Mouse (Mus musculus) cerebellum, postnatal 4 days (tissue): ENCODE data around the gene Slc41a2.
A peak's percentile ranks its signal among the peaks of the same experiment; 100 is the strongest.
"Not testable (repeated sequence)": the region's sequence is repeated elsewhere in the genome, so short reads cannot be mapped to it uniquely, and the experiment has no call there.

Source experiments
- DNase-seq, 2 experiments: peaks; one replicate each; pipeline ENCODE4 v3.0.0; 2022; ENCODE audit warnings: low spot score in 2 of 2, mixed read lengths in 1 of 2

Slc41a2 gene

DNA sequence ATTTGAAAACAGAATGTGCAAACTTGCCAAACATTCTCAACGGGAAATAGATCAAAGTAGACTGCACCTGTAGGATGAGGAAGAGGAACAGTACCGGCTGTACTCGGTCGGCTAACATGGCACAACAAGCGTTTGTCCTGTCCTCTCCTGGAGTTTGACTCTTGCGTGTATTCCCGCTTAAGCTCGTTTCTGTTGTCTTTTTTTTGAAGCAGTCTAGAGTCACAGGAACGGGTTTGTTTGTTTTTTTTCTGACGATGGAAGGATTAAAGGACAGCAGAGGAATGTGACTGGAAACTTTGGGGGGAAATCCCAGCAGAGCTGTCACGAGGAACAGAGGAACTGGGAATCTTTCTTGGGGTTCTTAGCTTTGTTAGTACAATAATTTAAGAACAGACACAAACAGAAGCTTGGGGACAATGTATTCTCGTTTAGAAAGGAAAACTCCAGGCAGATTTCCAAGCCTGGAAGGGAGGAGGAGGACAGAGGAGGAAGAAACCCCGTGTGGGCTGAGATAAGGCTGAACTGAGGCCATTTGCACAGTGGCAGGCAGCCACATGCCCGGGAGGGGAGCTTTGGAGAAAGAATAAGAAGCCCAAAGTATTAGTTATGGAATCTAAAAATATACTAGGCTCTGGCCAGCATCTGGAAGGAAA is 16.1 kb upstream of the Slc41a2 start:
- DNase-seq: no peak

DNA sequence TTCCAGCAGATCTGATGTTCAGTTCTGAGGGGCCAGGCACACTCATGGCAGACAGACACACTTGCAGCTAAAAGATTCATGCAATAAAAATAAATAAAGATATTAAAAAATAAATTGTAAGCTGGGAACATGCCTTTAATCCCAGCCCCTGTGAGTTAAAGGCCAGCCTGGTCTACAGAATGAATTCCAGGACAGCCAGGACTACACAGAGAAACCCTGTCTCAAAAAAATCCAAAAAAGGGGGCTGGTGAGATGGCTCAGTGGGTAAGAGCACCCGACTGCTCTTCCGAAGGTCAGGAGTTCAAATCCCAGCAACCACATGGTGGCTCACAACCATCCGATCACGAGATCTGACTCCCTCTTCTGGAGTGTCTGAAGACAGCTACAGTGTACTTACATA is 14.1 kb upstream of the Slc41a2 start:
- DNase-seq: not testable (repeated sequence)

DNA sequence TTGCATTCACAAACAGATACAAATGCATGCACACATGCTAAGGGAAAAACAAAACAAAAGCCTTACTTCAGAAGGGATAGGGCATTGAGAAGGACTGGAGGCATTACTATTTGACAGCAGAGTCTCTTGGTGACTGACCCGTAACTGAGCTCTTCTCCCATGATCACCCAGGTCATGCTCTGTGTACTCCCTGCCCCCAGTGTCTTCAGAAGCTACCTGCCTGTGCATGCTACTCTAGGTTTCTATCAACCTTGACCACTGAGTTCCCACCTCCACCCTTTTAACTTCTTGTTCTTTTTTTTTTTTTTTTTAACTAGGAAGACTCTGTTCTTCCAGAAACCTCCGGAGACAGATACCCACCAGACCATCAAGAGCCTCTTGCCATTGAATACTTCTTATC is 13.0 kb upstream of the Slc41a2 start:
- DNase-seq: no peak

DNA sequence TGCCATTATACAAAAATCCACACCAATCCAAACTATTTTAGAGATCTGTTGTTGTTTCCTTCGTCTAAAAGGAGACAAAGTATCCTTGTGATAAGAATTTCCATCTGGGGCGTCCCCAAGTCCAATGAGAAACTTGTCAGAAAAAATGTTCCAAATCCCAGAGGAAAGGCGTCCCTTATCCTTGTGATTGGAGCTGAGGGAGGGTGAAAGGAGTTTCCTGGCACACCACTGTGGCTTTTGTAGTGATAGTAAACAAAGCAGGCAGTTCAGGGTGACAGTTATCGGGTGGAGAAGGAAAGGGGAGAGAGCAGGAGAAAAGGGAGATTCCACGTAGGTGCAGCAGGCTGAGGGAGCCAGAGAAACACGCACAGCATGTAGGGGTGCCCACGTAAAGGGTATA is 9.8 kb upstream of the Slc41a2 start:
- peak in 1 of 2 experiments; percentile 4 for DNase-seq

DNA sequence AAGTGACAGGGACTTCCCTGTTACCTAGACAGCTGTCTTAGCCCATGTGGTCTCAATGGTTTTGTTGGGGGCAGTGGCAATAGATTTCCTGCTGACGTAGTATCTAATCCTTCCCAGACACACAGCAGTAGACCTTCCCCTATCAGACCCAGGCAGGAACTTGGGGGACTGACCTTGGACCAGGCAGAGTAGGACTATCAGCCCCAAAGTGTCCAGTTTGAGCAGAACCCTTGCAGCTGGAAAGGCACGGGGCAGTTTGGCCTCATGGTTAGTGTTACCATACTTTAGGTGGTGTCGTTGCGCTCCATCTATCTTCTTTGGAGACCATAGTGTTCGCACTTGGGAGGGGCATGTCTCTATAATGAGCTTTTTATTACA is 8.7 kb upstream of the Slc41a2 start:
- DNase-seq: no peak

DNA sequence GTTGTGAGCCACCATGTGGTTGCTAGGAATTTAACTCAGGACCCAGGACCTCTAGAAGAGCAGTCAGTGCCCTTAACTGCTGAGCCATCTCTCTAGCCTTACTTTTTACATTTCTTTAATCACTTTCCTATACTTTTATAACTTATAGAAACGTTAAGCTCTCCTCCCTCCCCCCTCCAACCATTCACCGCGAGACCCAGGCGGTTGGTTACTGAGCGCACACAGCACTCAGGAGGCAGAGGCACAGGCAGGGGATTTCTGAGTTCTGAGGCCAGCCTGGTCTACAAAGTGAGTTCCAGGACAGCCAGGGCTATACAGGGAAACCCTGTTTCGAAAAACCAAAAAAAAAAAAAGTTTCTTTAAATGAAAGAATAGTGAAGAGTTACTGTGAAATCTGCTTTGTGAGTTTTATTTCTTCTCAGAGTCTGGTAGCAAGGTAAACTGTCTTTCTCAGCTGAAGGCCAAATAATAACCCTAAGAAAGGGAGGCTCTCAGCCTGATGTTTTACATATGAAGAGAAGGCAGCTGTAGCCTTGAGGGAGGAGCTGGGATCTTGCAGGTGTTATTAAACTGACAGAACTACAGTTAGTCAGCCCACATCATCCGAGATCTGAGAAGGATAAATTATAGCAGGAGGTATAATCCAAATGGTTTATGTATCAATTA is 8.1 kb upstream of the Slc41a2 start:
- DNase-seq: no peak

DNA sequence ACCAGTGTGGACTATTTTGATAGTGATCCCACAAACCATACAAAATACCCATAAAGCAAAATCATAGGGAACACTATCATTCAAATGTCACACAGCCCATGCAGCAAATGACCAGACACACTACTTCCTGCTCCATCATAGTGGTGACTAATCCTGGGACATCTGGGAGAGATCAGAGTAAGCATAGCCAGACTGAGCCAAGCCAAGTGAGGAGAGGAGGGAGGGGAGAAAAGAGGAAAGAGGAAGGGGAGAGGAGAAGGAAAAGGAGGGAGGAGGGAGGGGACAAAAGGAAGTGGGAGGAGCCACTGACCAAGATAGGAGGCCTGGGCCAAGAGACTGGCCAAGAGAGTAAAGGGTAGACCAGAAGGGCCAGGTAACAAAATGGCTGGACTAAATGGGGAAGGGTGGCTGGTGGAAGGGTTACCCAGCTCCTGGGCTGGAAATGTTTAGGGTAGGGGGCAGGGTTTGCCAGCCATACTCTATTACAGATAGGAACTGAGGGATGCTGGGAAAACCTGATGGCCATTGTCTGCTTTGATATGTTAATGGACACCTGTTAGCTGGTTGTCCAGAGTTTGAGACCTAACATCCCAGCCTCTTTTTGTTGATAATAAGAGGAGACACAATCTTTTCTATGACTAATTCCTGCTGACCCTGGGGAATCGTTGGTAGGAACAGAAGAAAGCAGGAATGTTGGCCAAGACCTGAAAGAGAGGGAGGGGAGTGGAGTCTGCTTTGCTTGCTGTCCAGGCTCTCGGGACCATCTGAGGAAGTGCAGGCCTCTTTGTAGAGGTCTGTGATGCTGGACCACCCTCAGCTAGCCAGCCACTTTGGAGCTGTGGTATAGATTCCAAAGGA is 6.4 kb upstream of the Slc41a2 start:
- no peak for DNase-seq

DNA sequence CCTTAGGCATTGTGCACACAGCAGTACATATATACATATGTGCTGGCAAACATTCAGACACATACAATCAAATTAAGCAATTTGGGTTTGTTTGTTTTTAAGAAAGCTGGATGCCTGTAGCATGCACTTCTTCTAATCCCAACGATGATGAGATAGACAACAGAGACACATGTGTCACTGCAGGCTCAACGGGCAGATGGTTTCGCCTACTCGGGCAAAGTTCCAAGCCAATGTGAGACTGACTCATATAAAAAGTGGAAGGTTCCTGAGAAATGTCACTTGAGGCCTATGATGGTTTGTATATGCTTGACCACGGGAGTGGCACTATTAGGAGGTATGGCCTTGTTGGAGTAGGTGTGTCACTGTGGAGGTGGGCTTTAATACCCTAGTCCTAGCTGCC is 5.5 kb upstream of the Slc41a2 start:
- DNase-seq: no peak

DNA sequence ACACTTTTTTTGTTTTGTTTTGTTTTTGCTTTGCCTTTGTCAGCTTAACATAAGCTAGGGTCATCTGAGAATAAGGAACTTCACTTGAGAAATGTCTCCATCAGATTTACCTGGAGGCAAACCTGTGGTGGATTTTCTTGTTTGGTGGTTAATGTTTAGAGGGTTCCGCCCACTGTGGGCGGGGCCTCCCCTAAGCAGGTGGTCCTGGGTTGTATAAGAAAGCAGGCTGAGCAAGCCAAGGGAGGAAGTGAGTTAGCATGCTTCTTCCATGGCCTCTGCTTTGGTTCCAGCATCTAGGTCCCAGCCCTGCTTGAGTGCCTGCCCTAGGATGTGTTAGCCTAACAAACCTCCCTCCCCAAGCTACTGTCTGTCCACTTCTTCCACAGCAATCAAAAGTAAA is 3.5 kb upstream of the Slc41a2 start:
- no peak for DNase-seq

DNA sequence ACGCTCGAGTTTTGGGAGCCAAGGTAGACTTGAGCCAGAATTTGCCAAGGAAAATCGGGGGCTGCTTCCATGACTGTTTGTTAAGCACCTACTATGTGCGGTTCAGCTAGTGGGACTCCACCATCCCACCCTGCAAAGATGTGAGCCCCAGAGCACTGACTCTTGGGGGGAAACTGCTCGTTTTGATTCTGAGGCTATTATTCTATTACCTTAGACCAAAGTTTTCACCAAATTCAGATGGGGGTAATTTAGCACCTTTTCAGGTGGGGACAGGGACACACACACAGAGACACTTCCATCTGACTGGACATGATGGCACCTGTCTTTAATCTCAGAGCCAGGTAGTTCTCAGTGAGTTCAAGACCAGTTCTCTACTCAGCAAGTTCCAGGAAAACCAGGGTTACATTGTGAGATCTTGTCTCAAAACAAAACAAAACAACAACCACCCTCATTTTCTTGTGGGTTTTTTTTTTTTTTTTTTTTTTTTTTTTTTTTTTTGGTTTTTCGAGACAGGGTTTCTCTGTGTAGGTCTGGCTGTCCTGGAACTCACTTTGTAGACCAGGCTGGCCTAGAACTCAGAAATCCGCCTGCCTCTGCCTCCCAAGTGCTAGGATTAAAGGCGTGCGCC is 403 bp upstream of the Slc41a2 start:
- no peak for DNase-seq

DNA sequence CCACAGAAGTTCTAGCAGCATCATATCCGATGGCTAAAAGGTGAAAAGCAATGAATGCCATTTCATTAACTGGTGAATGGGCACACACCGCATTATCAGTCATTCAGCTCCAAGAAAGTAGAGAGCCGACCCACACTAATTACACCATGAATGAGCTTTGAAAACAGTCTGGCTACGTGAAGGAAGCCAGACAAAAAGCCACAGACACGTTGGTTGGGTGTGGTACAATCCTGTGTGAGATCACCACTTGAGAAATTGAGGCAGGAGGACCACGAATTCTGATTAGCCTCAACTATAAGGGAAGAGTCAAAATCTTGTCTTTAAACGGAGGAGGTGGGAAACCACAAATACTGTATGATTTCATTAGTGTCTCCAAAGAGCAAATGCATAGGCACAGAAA is 1.3 kb downstream of the Slc41a2 start:
- no peak for DNase-seq

DNA sequence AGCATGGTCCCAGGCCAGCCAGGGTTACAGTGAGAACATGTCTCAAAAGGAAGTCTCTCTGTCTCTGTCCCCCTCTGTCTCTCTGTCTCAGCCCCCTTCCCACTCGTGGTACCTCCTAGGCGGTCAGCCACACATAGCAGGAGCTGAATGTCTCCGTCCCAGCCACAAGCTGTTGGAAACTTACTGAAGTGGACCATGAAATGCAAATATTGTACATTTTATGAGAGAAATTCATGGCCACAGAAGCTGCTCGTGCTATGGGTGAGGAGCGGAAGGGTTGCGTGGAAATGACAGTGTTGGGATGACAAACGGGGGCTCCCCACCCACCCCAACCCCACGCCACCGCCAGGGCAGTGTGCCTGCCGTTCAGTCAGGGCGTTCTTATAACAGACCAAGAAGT is 5.1 kb downstream of the Slc41a2 start:
- DNase-seq: no peak

DNA sequence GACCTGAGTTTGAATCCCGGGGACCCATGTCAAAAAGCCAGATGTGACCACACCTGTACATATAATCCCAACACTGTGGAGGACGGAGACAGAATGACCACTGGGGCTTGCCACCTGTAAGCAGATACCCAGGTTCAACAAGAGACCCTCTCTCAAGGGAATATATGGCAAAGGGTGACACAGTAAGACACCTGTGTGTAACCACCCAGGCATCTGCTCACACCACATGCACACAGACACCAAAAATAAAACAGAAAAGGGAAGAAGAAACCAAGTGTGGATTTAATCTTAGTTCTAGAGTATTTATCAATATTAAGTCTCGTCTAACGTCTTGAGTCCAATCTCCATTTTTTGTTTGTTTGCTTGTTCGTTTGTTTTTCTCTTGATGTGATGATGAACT is 5.9 kb downstream of the Slc41a2 start:
- no peak for DNase-seq

DNA sequence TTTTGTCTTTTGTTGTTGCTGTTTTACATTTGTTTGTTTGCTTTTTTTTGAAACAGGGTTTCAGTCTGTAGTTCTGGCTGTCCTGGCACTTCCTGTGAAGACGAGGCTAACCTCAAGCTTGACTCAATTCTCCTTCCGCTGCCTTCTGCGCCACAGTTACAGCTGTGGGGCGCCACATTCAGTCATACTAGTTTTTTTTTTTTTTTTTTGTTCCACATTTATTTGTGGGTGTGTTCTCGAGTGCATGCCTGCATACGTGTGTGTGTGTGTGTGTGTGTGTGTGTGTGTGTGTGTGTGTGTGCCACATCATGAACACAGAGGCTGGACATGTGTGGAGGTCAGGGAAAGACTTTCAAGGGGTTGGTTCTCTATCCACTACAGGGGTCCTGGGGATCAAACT is 7.3 kb downstream of the Slc41a2 start:
- DNase-seq: no peak

DNA sequence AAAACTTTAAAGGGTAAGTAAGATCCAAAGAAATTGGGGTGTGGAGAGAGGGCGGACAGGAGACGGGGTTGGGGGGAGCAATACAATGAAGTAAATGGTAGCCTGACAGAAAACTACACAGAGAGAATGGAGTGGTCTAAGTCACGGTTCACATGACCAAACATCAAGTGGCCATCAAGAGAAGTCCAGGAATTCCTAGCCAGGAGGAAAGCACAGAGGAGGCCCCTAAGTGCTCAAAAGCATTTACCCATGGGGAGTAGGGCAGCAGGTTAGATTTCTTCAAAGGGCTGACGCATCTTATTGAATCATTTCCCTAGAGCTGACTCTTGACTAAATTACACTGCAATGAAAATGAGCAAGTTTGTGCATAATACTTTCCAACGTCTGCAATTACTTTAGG is 8.9 kb downstream of the Slc41a2 start:
- DNase-seq: no peak

DNA sequence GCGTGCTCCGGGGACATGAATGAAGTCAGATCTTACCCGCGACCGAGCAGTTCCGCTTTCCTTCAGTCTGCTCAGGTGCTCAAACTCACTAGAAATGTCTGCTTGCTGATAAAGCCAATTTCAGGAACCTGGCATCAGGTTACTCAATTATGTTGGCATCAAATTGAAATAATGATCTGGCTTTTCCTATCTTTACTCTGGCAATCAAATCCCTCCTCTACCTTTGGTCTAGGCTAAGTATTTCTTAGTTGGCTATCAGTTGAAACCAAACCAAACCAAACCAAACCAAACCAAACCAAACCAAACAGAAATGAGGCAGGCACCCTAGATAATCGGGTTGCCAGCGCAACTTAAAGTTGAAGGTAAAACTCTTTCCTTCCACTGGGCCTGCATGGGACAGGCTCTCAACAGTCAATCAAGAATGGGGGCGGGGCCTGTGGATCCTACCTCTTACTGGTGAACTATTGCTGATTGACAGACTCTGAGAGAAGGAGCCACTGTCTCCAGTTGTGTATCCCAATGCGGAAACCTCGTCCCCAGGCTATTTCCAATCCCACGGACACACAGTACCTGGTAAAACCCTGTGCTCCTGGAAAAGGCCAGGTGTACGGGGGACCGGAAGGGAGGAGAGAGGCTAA is 10.9 kb downstream of the Slc41a2 start:
- no peak for DNase-seq

DNA sequence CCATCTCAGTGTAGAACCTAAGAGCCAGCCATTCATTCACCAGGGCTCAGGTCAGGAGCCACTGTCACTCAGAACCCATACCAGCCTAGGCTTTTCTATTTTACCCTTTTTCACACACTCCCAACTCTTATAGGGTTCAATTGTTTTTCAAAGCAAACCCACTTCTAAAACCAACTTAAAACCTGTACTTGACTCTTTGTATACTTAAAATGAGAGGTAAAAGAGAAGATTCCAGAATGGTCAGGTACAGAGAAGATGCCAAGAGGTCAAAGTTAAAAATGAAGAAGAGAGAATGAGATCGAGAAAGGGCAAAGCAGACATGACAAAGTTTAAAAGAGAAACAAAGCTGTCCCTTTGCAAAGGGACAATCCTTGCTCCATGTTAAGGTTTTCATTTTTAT is 11.8 kb downstream of the Slc41a2 start:
- no peak for DNase-seq

DNA sequence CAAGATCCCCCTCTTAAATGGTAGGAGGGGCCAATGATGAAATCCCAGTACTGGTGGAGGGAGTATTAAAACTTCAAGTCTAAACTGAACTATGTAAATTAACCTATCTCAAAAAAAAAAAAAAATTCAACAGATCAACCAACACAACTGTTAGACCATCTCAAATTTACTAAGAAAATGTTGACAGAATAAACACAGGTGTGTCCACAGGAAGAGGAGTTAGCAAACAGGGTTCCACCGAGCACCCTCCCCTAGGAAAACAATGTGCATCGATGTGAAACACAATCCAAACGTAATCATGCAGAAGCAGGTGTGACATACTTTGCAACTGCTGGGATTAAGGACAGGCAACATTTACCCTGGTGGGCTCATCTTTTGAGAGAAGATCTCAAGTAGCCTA is 12.8 kb downstream of the Slc41a2 start:
- no peak for DNase-seq

DNA sequence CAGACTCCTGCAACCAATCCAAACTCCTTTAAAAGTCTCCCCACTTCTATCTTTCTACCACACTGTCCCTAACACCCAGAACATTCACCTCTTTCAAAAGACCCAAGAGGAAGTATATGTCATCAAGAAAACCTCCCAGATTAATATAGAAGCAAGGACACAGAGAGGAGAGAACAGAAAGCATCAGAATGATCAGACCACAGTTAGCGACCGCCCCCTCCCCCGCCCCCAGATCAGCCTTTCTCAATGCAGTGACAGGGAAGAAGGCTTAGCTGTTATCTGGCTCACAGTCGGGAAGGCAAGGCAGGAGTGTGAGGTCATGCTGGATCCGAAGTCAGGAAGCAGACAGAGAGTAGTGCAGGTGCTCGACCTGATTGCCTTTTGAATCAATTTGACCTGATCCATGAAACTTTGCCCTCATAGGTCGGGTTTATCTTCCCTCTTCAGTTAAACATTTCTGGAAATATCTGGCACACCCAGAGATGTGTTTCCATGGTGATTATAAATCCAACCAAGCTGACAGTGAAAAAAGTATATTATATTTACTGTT is 15.1 kb downstream of the Slc41a2 start:
- DNase-seq: no peak

DNA sequence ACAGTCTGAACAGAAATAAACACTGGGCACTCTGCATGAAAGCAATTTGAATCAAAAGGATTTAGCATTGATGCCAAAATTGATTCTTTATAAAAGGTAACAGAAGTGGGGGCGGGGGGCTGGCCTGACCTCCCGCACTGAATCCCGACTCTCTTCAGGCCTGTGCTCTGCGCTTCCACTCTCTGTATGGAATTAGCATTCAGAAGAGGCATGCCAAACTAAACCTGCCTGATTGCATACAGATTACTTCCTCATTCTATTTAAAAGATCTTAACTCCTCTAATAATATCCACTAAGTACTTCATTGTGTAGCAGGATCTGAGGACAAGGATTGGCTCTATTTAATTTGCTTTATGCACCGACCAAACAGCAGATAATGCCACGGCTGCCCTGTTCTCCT is 16.2 kb downstream of the Slc41a2 start:
- no peak for DNase-seq

DNA sequence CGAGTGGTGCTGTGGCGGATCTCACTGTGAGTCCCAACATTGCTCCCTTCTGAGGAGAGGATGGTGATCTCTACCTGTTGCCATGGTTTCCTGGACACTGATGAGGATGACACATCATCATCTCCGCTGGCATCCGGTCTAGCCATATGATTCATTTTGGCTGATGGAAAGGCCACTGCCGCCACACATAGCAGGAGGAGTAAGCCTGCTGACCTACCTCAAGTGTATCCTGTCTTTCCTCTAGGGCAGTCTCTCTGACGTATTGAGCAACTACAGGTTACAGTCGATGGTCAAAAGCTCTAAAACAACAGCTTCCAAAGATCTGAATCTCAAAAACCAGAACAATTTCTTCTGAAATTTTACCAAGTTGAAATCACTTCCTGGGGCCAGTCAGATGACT is 16.8 kb downstream of the Slc41a2 start:
- DNase-seq: no peak

DNA sequence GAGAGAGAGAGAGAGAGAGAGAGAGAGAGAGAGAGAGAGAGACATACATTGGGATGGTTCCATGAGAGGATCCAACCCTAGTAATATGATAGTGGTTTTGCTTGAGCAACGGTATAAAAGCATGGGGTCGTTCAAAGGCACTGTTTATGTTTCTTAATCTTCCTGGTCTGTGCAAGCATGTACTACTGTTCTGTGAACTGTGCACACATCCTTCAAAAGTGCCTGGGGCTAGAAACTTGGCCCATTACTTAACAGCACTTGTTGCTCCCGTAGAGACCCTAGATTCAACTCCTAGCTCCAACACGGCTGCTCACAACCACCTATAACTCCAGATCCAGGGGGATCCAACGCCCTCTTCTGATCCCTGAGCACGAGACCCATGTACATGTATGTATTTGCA is 17.3 kb downstream of the Slc41a2 start:
- no peak for DNase-seq
